Mouse (Mus musculus): ENCODE measurements at regions not wholly inside any gene's neighbourhood (a gene's known extent, or its start where the extent isn't known, plus 50 kb on each side); places are given as distances from the start of the nearest gene placed in this dataset.

DNA sequence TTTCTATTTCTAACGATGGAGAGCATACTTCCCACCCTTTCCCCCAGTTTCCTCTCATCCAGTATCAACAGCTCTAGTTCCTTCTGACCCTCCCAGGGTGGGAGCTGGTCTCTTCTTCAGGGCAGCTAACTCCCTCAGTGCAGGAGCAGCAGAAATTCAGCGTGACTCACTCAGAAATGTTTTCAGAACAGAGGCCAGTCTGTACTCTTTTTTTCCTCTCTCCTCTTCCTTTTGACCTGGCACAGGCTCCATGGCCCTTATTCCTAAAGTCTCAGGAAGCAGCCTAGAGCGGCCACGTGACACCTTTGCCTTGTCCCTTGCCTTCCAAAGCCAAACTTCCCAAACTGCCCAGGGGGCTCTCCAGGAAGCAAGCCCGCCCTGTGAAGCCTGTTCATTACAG lies 55.4 kb downstream of the Pja1 start:
- H3K4me3 ChIP-seq (ENCODE audit: low read length) = no peak overlapping the region
- no peak overlapping the region for H3K27ac ChIP-seq (ENCODE audit: low read depth, low read length)
- H3K36me3 ChIP-seq (ENCODE audit: control insufficient read depth, insufficient read depth, low read length) = no peaks in the 10 kb centered on the region
- WGBS = 47% methylated on average over 5 of the region's 5 CpGs
- no peaks in the 10 kb centered on the region for H3K4me1 ChIP-seq (ENCODE audit: control insufficient read depth, insufficient read depth, low read depth, low read length)
- no peaks in the 10 kb centered on the region for H3K9me3 ChIP-seq (ENCODE audit: control insufficient read depth, low read length)
- no peak for ATAC-seq
- no peak overlapping the region for H3K4me2 ChIP-seq (ENCODE audit: low read length)
- H3K27me3 ChIP-seq (replicated peaks; ENCODE audit: control insufficient read depth, insufficient read depth, low read length) = peaks cover 2% of the 10 kb centered on the region; the same call in 1 of the 2 replicates
- H3K9ac ChIP-seq (ENCODE audit: low read depth, low read length) = no peak overlapping the region

DNA sequence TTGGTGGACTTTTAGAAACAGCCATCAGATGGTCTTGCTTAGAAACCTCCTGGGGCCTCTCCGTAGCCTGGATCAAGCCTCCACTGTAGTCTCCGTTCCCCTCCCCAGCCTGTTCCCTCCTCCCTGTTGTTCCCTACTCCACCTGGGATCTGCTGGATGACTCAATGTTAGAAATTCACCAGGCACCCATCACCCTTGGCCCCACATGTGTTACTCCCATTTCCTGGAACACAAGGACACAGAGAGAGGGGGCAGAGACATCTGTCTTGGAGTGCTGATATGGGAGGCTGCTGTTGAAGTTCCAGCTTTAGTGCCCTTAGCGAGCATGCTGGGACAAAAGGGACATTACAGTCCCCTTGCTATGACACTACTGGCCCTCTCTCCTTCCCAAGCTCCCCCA lies 60.1 kb downstream of the Pja1 start:
- H3K4me2 ChIP-seq (ENCODE audit: low read length) = no peak overlapping the region
- no peaks in the 10 kb centered on the region for H3K36me3 ChIP-seq (ENCODE audit: control insufficient read depth, insufficient read depth, low read length)
- H3K27me3 ChIP-seq (replicated peaks; ENCODE audit: control insufficient read depth, insufficient read depth, low read length) = peaks cover 5% of the 10 kb centered on the region; the same call in 1 of the 2 replicates
- H3K9ac ChIP-seq (ENCODE audit: low read depth, low read length) = no peak overlapping the region
- ATAC-seq = no peak
- H3K4me1 ChIP-seq (ENCODE audit: control insufficient read depth, insufficient read depth, low read depth, low read length) = no peaks in the 10 kb centered on the region
- H3K27ac ChIP-seq (ENCODE audit: low read depth, low read length) = no peak overlapping the region
- H3K9me3 ChIP-seq (ENCODE audit: control insufficient read depth, low read length) = no peaks in the 10 kb centered on the region
- WGBS = 86% methylated on average over 3 of the region's 3 CpGs
- H3K4me3 ChIP-seq (ENCODE audit: low read length) = no peak overlapping the region

DNA sequence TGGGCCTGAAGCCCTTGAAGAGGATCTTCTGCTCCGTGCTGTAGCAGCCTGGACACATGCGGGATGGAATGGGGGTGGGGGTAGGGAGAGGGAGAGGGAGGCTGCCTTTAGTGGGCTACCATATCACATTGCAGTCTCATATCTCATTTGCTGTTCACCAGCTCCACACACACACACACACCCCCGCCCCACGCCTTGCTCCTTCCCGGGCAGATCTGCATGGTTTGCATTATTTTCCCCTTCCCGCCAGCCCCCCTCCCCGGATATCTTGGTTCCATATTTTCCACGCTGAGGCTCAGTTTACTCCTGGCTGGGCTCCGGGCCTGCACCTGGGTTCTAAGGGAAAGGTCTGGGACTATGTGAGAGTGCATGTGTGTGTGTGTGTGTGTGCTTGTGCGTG lies 61.2 kb downstream of the Pja1 start:
- no peak overlapping the region for H3K4me3 ChIP-seq (ENCODE audit: low read length)
- WGBS = 86% methylated on average over 8 of the region's 10 CpGs

DNA sequence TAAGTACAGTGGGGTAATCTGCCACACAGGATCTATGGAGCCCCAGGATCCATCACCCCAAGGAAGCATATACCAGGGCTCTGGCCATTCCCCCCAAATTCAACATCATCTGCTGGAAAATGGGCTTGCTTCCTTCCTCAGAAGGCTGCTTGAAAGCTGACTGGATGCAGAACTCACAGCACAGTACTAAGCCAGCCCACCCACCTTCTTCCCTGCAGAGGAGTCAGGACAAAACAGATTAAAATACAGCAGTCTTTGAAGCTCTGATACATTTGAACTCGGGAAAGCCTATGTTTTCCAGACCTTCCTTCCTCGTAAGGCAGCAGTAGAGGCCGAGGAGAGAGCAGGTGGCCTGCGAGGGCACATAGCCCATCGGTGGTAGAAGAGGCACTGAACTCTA lies 61.7 kb downstream of the Pja1 start:
- WGBS = 65% methylated on average over 5 of the region's 5 CpGs
- H3K27me3 ChIP-seq (replicated peaks; ENCODE audit: control insufficient read depth, insufficient read depth, low read length) = 0 out of 2 replicates have a peak, but pooled peaks cover 5% of the 10 kb centered on the region
- H3K4me2 ChIP-seq (ENCODE audit: low read length) = no peak overlapping the region
- H3K9me3 ChIP-seq (ENCODE audit: control insufficient read depth, low read length) = no peaks in the 10 kb centered on the region
- no peaks in the 10 kb centered on the region for H3K36me3 ChIP-seq (ENCODE audit: control insufficient read depth, insufficient read depth, low read length)
- no peak overlapping the region for H3K4me3 ChIP-seq (ENCODE audit: low read length)
- no peak overlapping the region for H3K9ac ChIP-seq (ENCODE audit: low read depth, low read length)
- H3K4me1 ChIP-seq (ENCODE audit: control insufficient read depth, insufficient read depth, low read depth, low read length) = no peaks in the 10 kb centered on the region
- H3K27ac ChIP-seq (ENCODE audit: low read depth, low read length) = no peak overlapping the region
- no peak for ATAC-seq

More for the DNA sequence above, 61.2 kb downstream of the Pja1 start:
- H3K27me3 ChIP-seq (replicated peaks; ENCODE audit: control insufficient read depth, insufficient read depth, low read length) = 0 out of 2 replicates have a peak, but pooled peaks cover 5% of the 10 kb centered on the region
- H3K4me2 ChIP-seq (ENCODE audit: low read length) = no peak overlapping the region
- no peak for ATAC-seq
- H3K27ac ChIP-seq (ENCODE audit: low read depth, low read length) = no peak overlapping the region
- no peak overlapping the region for H3K9ac ChIP-seq (ENCODE audit: low read depth, low read length)
- no peaks in the 10 kb centered on the region for H3K9me3 ChIP-seq (ENCODE audit: control insufficient read depth, low read length)
- H3K4me1 ChIP-seq (ENCODE audit: control insufficient read depth, insufficient read depth, low read depth, low read length) = no peaks in the 10 kb centered on the region
- H3K36me3 ChIP-seq (ENCODE audit: control insufficient read depth, insufficient read depth, low read length) = no peaks in the 10 kb centered on the region

DNA sequence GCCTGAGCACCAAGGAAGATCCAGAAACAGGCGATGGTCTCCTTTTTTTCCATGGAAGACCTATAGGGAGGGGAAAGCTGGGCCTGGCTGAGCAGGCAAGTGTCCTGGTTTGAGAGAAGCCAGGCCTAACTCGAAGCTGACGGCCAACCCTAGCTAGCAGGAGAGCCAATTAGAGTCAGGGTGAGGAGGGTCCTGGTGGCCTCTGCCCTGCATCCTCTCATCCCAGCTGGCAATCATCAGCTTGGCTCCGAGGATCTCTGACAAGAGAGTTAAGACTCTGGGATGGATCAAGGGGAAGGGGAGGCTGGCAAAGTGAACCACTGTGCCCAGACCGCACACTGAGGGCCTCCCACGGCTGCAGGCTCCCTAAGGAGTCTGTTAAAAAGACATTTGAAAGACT lies 62.3 kb downstream of the Pja1 start:
- no peak overlapping the region for H3K4me3 ChIP-seq (ENCODE audit: low read length)
- no peak overlapping the region for H3K4me2 ChIP-seq (ENCODE audit: low read length)
- no peak overlapping the region for H3K9ac ChIP-seq (ENCODE audit: low read depth, low read length)
- H3K9me3 ChIP-seq (ENCODE audit: control insufficient read depth, low read length) = no peaks in the 10 kb centered on the region
- H3K27me3 ChIP-seq (replicated peaks; ENCODE audit: control insufficient read depth, insufficient read depth, low read length) = 0 out of 2 replicates have a peak, but pooled peaks cover 5% of the 10 kb centered on the region
- no peaks in the 10 kb centered on the region for H3K36me3 ChIP-seq (ENCODE audit: control insufficient read depth, insufficient read depth, low read length)
- ATAC-seq = no peak
- H3K4me1 ChIP-seq (ENCODE audit: control insufficient read depth, insufficient read depth, low read depth, low read length) = no peaks in the 10 kb centered on the region
- no peak overlapping the region for H3K27ac ChIP-seq (ENCODE audit: low read depth, low read length)
- WGBS = 58% methylated on average over 6 of the region's 6 CpGs

DNA sequence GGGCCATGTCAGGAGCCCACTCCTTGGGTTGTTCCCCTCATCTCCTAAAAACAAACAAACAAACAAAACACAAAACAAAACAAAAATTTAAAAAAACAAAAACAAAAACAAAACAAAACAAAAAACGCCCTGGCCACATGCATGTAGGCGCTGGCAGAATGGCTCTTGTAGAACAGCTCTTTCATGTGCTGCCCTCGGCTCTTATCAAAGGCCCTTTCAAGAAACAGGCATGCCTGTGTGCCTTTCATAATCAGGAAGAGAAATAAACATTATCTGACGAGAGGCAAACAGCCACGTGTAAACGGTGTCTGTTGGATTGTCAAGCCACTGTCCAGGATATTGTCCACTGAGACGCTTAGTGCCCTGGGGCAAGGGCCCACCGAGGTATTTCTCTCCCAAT lies 65.2 kb downstream of the Pja1 start:
- no peak for ATAC-seq
- no peaks in the 10 kb centered on the region for H3K36me3 ChIP-seq (ENCODE audit: control insufficient read depth, insufficient read depth, low read length)
- WGBS = 70% methylated on average over 8 of the region's 8 CpGs

DNA sequence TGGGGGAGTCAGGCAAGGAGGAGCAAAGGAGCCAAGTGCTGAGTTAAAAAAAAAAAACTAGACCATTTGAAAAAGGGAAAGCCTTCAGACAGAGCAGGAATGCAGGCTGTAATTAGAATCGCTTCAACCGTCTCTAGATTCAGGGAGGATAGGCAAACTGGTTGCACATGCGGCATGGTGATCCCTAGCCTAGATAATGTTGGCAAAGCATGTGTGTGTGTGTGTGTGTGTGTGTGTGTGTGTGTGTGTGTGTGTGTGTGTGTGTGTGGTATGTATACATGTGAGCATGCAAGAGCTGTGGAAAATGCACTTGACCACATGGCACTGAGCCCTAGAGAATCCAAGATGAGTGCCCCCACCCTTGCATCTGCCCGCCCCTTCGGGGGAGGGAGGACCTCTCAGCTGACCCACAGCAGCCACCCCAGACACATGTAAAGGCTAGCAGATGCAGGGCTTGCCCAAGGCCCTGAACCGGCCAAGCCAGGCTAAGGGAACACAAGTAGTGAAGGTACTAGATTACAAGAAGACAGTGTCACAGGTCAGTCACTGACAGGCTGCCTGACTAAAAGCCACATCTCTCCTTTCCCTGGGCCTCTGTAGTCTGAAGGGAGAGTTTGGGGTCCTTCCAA lies 67.4 kb downstream of the Pja1 start:
- no peaks in the 10 kb centered on the region for H3K4me1 ChIP-seq (ENCODE audit: control insufficient read depth, insufficient read depth, low read depth, low read length)
- no peak overlapping the region for H3K4me3 ChIP-seq (ENCODE audit: low read length)
- H3K4me2 ChIP-seq (ENCODE audit: low read length) = no peak overlapping the region
- no peaks in the 10 kb centered on the region for H3K36me3 ChIP-seq (ENCODE audit: control insufficient read depth, insufficient read depth, low read length)
- H3K9me3 ChIP-seq (ENCODE audit: control insufficient read depth, low read length) = no peaks in the 10 kb centered on the region
- no peak overlapping the region for H3K9ac ChIP-seq (ENCODE audit: low read depth, low read length)
- peaks cover 6% of the 10 kb centered on the region; the same call in 1 of the 2 replicates for H3K27me3 ChIP-seq (replicated peaks; ENCODE audit: control insufficient read depth, insufficient read depth, low read length)
- no peak overlapping the region for H3K27ac ChIP-seq (ENCODE audit: low read depth, low read length)
- ATAC-seq = no peak
- 51% methylated on average over 3 of the region's 6 CpGs for WGBS

More for the DNA sequence above, 65.2 kb downstream of the Pja1 start:
- peaks cover 5% of the 10 kb centered on the region; the same call in 1 of the 2 replicates for H3K27me3 ChIP-seq (replicated peaks; ENCODE audit: control insufficient read depth, insufficient read depth, low read length)
- H3K4me3 ChIP-seq (ENCODE audit: low read length) = no peak overlapping the region
- H3K4me2 ChIP-seq (ENCODE audit: low read length) = no peak overlapping the region
- no peaks in the 10 kb centered on the region for H3K4me1 ChIP-seq (ENCODE audit: control insufficient read depth, insufficient read depth, low read depth, low read length)
- no peak overlapping the region for H3K27ac ChIP-seq (ENCODE audit: low read depth, low read length)
- no peaks in the 10 kb centered on the region for H3K9me3 ChIP-seq (ENCODE audit: control insufficient read depth, low read length)
- no peak overlapping the region for H3K9ac ChIP-seq (ENCODE audit: low read depth, low read length)

DNA sequence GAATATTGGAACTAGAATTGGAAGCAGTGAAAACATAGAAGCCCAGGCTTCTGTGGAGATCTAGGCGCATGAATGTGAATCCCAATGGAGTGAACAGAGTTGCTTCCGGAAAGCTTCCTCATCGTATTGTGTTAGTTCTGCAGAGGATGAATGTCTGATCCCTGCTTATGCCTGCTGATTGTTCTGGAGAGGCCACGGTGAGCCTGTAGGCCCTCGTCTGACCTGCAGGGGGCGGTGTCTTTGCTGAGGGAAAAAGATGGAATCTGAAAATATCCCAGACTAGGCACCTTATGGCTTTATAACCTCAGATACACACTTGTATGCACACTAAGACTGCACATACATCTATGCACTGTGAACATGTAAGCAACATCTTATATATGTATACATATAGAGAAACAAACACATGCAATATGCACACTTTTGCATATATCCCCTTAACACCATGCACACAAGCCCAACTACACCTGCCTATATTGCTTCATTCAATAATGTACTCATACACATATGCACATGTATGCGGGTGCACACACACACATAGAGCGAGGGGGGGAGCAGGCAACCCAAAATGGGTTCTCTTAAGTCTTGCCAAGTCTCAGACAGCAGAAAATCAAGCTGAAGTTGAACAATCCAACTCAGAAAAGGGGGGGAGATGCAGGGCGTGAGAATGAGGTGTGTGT lies 68.1 kb downstream of the Pja1 start:
- Histone ChIP-seq H3K4me3 (ENCODE audit: low read length) (no peak overlapping the region), H3K4me2 (ENCODE audit: low read length) (no peak overlapping the region), H3K27ac (ENCODE audit: low read depth, low read length) (no peak overlapping the region), H3K27me3 (replicated peaks; ENCODE audit: control insufficient read depth, insufficient read depth, low read length) (peaks cover 6% of the 10 kb centered on the region; the same call in 1 of the 2 replicates), H3K9me3 (ENCODE audit: control insufficient read depth, low read length) (no peaks in the 10 kb centered on the region), H3K4me1 (ENCODE audit: control insufficient read depth, insufficient read depth, low read depth, low read length) (no peaks in the 10 kb centered on the region), H3K9ac (ENCODE audit: low read depth, low read length) (no peak overlapping the region), H3K36me3 (ENCODE audit: control insufficient read depth, insufficient read depth, low read length) (no peaks in the 10 kb centered on the region)
- no peak for ATAC-seq
- 47% methylated on average over 9 of the region's 9 CpGs for WGBS

DNA sequence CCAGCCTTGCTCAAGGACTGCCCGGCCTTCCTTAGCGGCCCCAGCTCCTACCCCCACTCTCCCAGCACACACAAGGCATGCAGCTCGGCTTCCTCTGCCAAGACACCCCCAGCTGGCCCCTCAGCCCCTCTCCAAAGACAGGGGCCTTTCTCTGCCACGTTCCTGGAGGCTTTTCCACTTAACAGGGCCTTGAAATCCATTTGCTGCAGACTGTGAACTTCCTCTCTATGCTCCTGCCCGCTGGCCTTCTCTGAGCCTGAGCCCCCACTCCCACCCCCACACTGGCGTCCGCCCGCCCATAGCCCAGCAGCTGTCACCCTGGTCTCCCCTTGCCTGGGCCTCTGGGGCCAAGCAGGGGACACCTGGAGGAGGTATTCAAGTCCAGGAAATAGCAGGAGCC lies 73.7 kb downstream of the Pja1 start:
- Histone ChIP-seq H3K9ac (ENCODE audit: low read depth, low read length) (no peak overlapping the region), H3K9me3 (ENCODE audit: control insufficient read depth, low read length) (no peaks in the 10 kb centered on the region), H3K4me2 (ENCODE audit: low read length) (no peak overlapping the region), H3K27ac (ENCODE audit: low read depth, low read length) (no peak overlapping the region), H3K27me3 (replicated peaks; ENCODE audit: control insufficient read depth, insufficient read depth, low read length) (peaks cover 7% of the 10 kb centered on the region), H3K4me1 (ENCODE audit: control insufficient read depth, insufficient read depth, low read depth, low read length) (no peaks in the 10 kb centered on the region; the same call in 1 of the 2 replicates), H3K4me3 (ENCODE audit: low read length) (no peak overlapping the region), H3K36me3 (ENCODE audit: control insufficient read depth, insufficient read depth, low read length) (no peaks in the 10 kb centered on the region)
- 48% methylated on average over 8 of the region's 8 CpGs for WGBS
- peak; percentile 54; the same call in 1 of the 2 replicates for ATAC-seq
